Mouse (Mus musculus): Measurements from ENCODE around the gene Gm5458. TPM values are rescaled to one million over a fixed set of nuclear protein-coding genes. Genes with fewer than 3 reads are reported as not detected.
"Not testable (repeated sequence)": the region's sequence is repeated elsewhere in the genome, so short reads cannot be mapped to it uniquely, and the experiment has no call there.

Gm5458 gene
- not detected in 2 replicates for polyA plus RNA-seq (2015; fragmentation: Nextera tagmentation; extraction: Ambion mirVana)

DNA sequence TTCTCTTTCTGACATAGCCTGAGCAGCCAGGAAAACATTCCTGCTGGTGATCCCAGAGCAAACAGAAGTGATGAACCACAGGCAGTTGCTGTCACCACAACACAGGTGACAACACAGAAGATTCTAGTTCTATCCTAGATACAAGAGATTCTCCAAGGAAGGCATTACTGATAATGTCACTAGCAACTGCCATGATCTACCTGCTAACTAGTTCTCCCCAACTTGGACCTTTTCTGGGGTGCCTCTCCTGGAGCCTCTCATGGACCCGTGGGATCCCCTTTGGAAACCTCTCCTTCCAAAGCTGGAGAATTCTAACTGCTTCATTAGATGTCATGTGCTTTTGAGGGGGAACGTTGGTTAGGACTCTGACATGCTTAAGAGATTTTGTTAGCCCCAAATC, at the start of gene Gm5458:
Gene Gm5458 (minus strand): TSS at position 101 of the 400 bp plus-strand sequence.
- 89% methylated on average over 1 of the region's 2 CpGs for WGBS
- not testable (repeated sequence) for H3K36me3 ChIP-seq (ENCODE audit: control insufficient read depth, insufficient read depth, low read length)

DNA sequence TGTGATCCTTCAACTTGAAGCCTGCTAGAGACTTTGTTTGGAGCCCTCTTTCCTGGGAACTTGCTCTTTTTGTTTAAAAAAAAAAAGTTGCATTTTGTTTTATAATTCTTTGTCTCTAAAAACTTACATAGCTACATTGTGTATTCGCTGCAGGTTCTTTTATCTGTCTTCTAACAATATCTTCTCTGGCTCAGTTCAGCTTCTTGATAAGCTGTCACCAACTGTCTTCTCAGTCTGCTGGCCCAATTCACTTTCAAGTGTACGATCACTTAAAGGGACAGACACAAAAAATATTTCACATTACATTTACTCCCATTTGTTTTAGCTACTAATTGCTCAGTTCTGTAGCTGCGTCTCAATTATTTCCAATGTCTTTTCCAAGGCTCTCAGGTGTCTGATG, 43.9 kb upstream of the Gm5458 start:
- H3K4me2 ChIP-seq (ENCODE audit: low read length), result no peak overlapping the region
- H3K27ac ChIP-seq (ENCODE audit: low read length), result no peak overlapping the region
- no peaks in the 10 kb centered on the region for H3K4me1 ChIP-seq (ENCODE audit: control insufficient read depth, insufficient read depth, low read length)
- no peak overlapping the region for H3K9ac ChIP-seq (ENCODE audit: low read depth, low read length)
- H3K4me3 ChIP-seq (ENCODE audit: low read depth, low read length), result no peak overlapping the region
- H3K9me3 ChIP-seq (replicated peaks; ENCODE audit: control insufficient read depth, low read length, poor library complexity, severe bottlenecking), result no peaks in the 10 kb centered on the region
- no peaks in the 10 kb centered on the region for H3K27me3 ChIP-seq (ENCODE audit: control insufficient read depth, insufficient read depth, low read depth, low read length)
- H3K36me3 ChIP-seq (ENCODE audit: control insufficient read depth, insufficient read depth, low read length), result no peaks in the 10 kb centered on the region
- no peak for ATAC-seq
- WGBS, result 81% methylated on average over 3 of the region's 3 CpGs

More for the DNA sequence above, at the start of gene Gm5458:
- not testable (repeated sequence) for H3K4me1 ChIP-seq (ENCODE audit: control insufficient read depth, insufficient read depth, low read length); H3K4me2 ChIP-seq (ENCODE audit: low read length); H3K9me3 ChIP-seq (replicated peaks; ENCODE audit: control insufficient read depth, low read length, poor library complexity, severe bottlenecking); ATAC-seq; H3K27me3 ChIP-seq (ENCODE audit: control insufficient read depth, insufficient read depth, low read depth, low read length); H3K9ac ChIP-seq (ENCODE audit: low read depth, low read length); H3K27ac ChIP-seq (ENCODE audit: low read length); H3K4me3 ChIP-seq (ENCODE audit: low read depth, low read length)

DNA sequence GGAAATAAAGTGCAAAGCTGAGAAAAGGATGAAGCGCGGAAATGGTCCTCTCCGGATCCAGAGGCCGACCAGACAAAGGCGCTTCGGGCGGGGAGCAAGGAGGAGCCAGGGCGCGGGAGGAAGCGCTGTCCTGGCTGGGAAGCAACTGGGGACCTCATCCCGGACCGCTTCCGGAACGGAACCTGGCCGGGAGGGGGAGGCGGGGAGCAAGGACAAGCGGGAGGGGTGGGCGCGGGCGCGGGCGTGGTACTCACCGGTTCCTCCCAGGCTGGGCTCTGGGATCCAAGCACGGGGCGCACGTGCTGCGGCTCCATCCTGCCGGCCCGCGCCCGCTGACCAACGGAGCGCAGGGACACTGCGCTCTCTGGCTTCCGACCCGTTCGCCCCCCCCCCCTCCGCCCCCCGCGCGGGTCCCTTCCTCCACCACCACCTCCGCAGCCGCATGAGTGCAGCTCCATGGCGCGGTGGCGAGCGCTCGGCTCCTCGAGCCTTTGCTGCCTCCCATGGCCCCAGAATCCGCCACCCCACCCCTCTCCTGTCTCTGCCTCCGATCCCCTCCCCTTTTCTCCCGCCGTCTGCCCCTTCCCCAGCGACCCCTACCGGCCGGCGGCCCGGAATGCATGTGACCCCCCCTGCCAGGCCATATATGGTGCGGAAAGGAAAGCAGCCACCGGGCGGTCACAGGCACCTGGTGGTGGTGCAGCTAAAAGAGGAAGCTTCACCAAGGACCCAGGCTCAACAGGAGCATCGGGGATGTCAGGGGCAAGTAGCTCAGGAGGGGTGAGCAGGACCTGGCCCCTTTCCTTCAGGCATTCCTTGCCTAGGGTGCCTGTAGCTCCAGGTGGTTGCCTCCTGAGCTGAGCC, 17.3 kb downstream of the Gm5458 start, which contains the start of gene Gm2237:
Gene Gm2237 (minus strand): TSS at position 332 of the 864 bp plus-strand sequence.
- 1% methylated on average over 14 of the region's 62 CpGs for WGBS
- not testable (repeated sequence) for H3K36me3 ChIP-seq (ENCODE audit: control insufficient read depth, insufficient read depth, low read length); H3K27me3 ChIP-seq (ENCODE audit: control insufficient read depth, insufficient read depth, low read depth, low read length); H3K4me1 ChIP-seq (ENCODE audit: control insufficient read depth, insufficient read depth, low read length); ATAC-seq; H3K9me3 ChIP-seq (replicated peaks; ENCODE audit: control insufficient read depth, low read length, poor library complexity, severe bottlenecking)
- peak within 1 kb of the TSS; percentile 68 for H3K27ac ChIP-seq (ENCODE audit: low read length)
- H3K4me2 ChIP-seq (ENCODE audit: low read length), result peak within 1 kb of the TSS; percentile 32
- peak within 1 kb of the TSS; percentile 68 for H3K9ac ChIP-seq (ENCODE audit: low read depth, low read length)
- peak within 1 kb of the TSS; percentile 46 for H3K4me3 ChIP-seq (ENCODE audit: low read depth, low read length)

- ATAC-seq; H3K9me3 ChIP-seq (replicated peaks; ENCODE audit: control insufficient read depth, low read length, poor library complexity, severe bottlenecking); H3K4me3 ChIP-seq (ENCODE audit: low read depth, low read length); H3K9ac ChIP-seq (ENCODE audit: low read depth, low read length); H3K4me1 ChIP-seq (ENCODE audit: control insufficient read depth, insufficient read depth, low read length); H3K4me2 ChIP-seq (ENCODE audit: low read length); H3K27ac ChIP-seq (ENCODE audit: low read length); H3K27me3 ChIP-seq (ENCODE audit: control insufficient read depth, insufficient read depth, low read depth, low read length); H3K36me3 ChIP-seq (ENCODE audit: control insufficient read depth, insufficient read depth, low read length): not testable (repeated sequence)
- WGBS, result 87% methylated on average over 1 of the region's 3 CpGs
These were observed 52.5 kb downstream of the Gm5458 start, which contains the start of gene Gm2244 for GRCm38 (mm10) chr14:19549863-19550262. Gm2244 (minus strand) TSS chr14:19549963.

Other genes with a start within 250 kb of the Gm5458 start
- gene Gm21738, start 183.7 kb downstream of the Gm5458 start, polyA plus RNA-seq (2015; fragmentation: Nextera tagmentation; extraction: Ambion mirVana), result 0.67 and 1.5 TPM in 2 replicates
- gene Gm2244, start 52.6 kb downstream of the Gm5458 start, polyA plus RNA-seq (2015; fragmentation: Nextera tagmentation; extraction: Ambion mirVana), result 0.34 and 0.64 TPM in 2 replicates
- gene Gm2237, start 17.4 kb downstream of the Gm5458 start, polyA plus RNA-seq (2015; fragmentation: Nextera tagmentation; extraction: Ambion mirVana), result 5.8 and 6.3 TPM in 2 replicates
- gene Nid2, start 148.7 kb upstream of the Gm5458 start, polyA plus RNA-seq (2015; fragmentation: Nextera tagmentation; extraction: Ambion mirVana), result 28.2 and 31.6 TPM in 2 replicates
- 138 and 143 TPM in 2 replicates for gene Rtraf, start 221.2 kb upstream of the Gm5458 start, polyA plus RNA-seq (2015; fragmentation: Nextera tagmentation; extraction: Ambion mirVana)